Mouse (Mus musculus) lung, postnatal 0 days (tissue): ENCODE measurements at regions not wholly inside any gene's neighbourhood (a gene's known extent, or its start where the extent isn't known, plus 50 kb on each side); places are given as distances from the start of the nearest gene placed in this dataset.
A peak's percentile ranks its signal among the peaks of the same experiment; 100 is the strongest.

ENCODE experiments used
- ATAC-seq: fragments of 200-750 bp; cut with Nextera tagmentation; 2 replicates; pipeline ENCODE4 v1.8.0; 2017; ENCODE audit warnings: moderate library complexity
- DNase-seq: peaks from one replicate; pipeline ENCODE4 v3.0.0-alpha.2; 2016; ENCODE audit warnings: low spot score
- H3K27ac ChIP-seq: fragments of 300-500 bp; sonication (generic); 2 replicates; pipeline ENCODE4 v1.5.1; 2014; ENCODE audit warnings: antibody characterized with exemption, mild to moderate bottlenecking, low read length, mixed read lengths
- H3K27me3 ChIP-seq: fragments of 300-500 bp; sonication (generic); replicated peaks from 2 replicates; pipeline ENCODE4 v1.6.1; 2014; ENCODE audit warnings: low read length, mixed read lengths; ENCODE audit not compliant: insufficient read depth
- H3K36me3 ChIP-seq: fragments of 300-500 bp; sonication (generic); 2 replicates; pipeline ENCODE4 v1.6.1; 2014; ENCODE audit warnings: low read length, mixed read lengths; ENCODE audit not compliant: insufficient read depth
- H3K4me1 ChIP-seq: fragments of 300-500 bp; sonication (generic); 2 replicates; pipeline ENCODE4 v1.6.1; 2014; ENCODE audit warnings: antibody characterized with exemption, low read depth, low read length, mixed read lengths; ENCODE audit not compliant: insufficient read depth
- H3K4me2 ChIP-seq: fragments of 300-500 bp; sonication (generic); replicated peaks from 2 replicates; pipeline ENCODE4 v1.6.1; 2014; ENCODE audit warnings: low read depth, mild to moderate bottlenecking, low read length, moderate library complexity, mixed read lengths
- H3K4me3 ChIP-seq: fragments of 300-500 bp; sonication (generic); 2 replicates; pipeline ENCODE4 v1.5.1; 2014; ENCODE audit warnings: low read depth, low read length
- H3K9ac ChIP-seq: fragments of 300-500 bp; sonication (generic); replicated peaks from 2 replicates; pipeline ENCODE4 v1.6.1; 2014; ENCODE audit warnings: low read depth, mild to moderate bottlenecking
- H3K9me3 ChIP-seq: fragments of 300-500 bp; sonication (generic); 2 replicates; pipeline ENCODE4 v1.6.1; 2016; ENCODE audit warnings: low read length, mixed read lengths
- CTCF ChIP-seq: IDR thresholded peaks from 2 replicates; pipeline ENCODE4 v1.5.1; 2016; ENCODE audit warnings: antibody characterized with exemption, mild to moderate bottlenecking
- EP300 ChIP-seq: IDR thresholded peaks from 2 replicates; pipeline ENCODE4 v1.6.1; 2016; ENCODE audit warnings: antibody characterized with exemption, mild to moderate bottlenecking, control low read depth
- WGBS: fragments of 180-500 bp; shearing (Covaris S2); extraction: QIAGEN DNeasy Blood & Tissue Kit; methylation state at CpG from one replicate; pipeline ENCODE4 v1.1.7; 2014; 5-methylcytosine and 5-hydroxymethylcytosine counted together

DNA sequence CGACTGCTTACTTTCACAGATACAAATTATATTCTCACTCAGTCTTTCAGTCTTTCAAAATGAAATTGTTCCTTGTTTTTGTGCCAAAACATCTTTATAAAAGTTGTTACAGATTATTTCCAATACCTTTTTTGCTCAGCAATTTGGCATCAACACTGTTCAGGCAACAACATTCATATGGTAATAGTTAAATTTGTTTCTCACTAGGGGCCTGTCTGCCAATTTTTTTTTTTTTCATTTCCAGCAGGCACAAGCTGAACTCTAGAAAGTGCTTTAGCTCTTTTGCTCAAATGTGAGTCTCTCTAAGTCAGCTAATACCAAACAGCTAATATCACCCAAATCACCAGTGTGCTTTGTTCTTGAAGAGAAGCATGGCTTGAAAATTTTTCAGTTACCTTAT lies 199.4 kb downstream of the Antxr2 start:
- Histone ChIP-seq H3K36me3 (no peaks in the 10 kb centered on the region), H3K27ac (no peak overlapping the region), H3K27me3 (no peaks in the 10 kb centered on the region), H3K9me3 (no peaks in the 10 kb centered on the region), H3K4me1 (0 out of 2 replicates have a peak, but pooled peaks cover 6% of the 10 kb centered on the region), H3K4me3 (no peak overlapping the region), H3K4me2 (no peak overlapping the region), H3K9ac (no peak overlapping the region)
- WGBS: 85% methylated on average over 1 of the region's 1 CpGs
- DNase-seq: no peak
- no peak for TF ChIP-seq CTCF
- TF ChIP-seq EP300: no peak
- no peak for ATAC-seq

GRCm38 (mm10) chr5:97817485-97817884 lies 213.4 kb downstream of the Antxr2 start:
- Histone ChIP-seq H3K27ac (no peak overlapping the region), H3K4me2 (no peak overlapping the region), H3K27me3 (no peaks in the 10 kb centered on the region), H3K36me3 (no peaks in the 10 kb centered on the region), H3K4me3 (no peak overlapping the region), H3K9ac (no peak overlapping the region), H3K9me3 (no peaks in the 10 kb centered on the region), H3K4me1 (no peaks in the 10 kb centered on the region)
- 45% methylated on average over 3 of the region's 3 CpGs for WGBS
- DNase-seq (no peak), ATAC-seq (no peak)
- TF ChIP-seq EP300: no peak

DNA sequence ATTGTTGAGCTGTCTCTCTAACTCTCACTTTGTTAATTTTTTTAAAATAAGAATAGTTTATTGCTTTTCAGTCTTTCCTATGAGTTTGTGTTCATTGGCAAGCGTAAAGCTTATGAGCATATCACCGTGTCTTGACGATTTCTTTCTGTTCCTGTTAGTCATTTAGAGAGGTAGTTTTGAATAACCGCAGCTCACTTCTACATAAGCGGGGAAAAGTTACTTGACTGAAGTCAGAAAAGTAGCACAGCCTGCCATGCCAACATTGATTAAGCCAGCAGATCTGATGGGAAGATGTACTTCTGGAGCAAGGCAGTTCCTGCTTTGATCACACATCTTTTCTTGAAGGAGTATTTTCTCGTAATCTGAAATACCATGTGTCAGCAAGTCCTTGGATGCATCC lies 215.5 kb downstream of the Antxr2 start:
- DNase-seq (no peak), ATAC-seq (no peak)
- H3K9ac ChIP-seq: no peak overlapping the region
- H3K27me3 ChIP-seq: no peaks in the 10 kb centered on the region
- H3K4me3 ChIP-seq: no peak overlapping the region
- no peak overlapping the region for H3K4me2 ChIP-seq
- no peaks in the 10 kb centered on the region for H3K36me3 ChIP-seq
- no peaks in the 10 kb centered on the region for H3K4me1 ChIP-seq
- WGBS: 93% methylated on average over 6 of the region's 6 CpGs
- no peak overlapping the region for H3K27ac ChIP-seq
- no peak for TF ChIP-seq EP300
- TF ChIP-seq CTCF: no peak
- no peaks in the 10 kb centered on the region for H3K9me3 ChIP-seq

- WGBS: 91% methylated on average over 2 of the region's 2 CpGs
- ATAC-seq (no peak), DNase-seq (no peak)
- H3K27ac ChIP-seq: no peak overlapping the region
- H3K9me3 ChIP-seq: no peaks in the 10 kb centered on the region
- TF ChIP-seq CTCF (no peak), EP300 (no peak)
- no peak overlapping the region for H3K4me2 ChIP-seq
- H3K27me3 ChIP-seq: no peaks in the 10 kb centered on the region
- no peaks in the 10 kb centered on the region for H3K36me3 ChIP-seq
- no peaks in the 10 kb centered on the region for H3K4me1 ChIP-seq
- no peak overlapping the region for H3K9ac ChIP-seq
- no peak overlapping the region for H3K4me3 ChIP-seq
These were observed 216.1 kb downstream of the Antxr2 start for GRCm38 (mm10) chr5:97814700-97815099.

- Histone ChIP-seq H3K4me2 (no peak overlapping the region), H3K36me3 (no peaks in the 10 kb centered on the region), H3K27ac (no peak overlapping the region), H3K27me3 (no peaks in the 10 kb centered on the region), H3K4me1 (no peaks in the 10 kb centered on the region), H3K9me3 (no peaks in the 10 kb centered on the region), H3K4me3 (no peak overlapping the region), H3K9ac (no peak overlapping the region)
- DNase-seq: no peak
- WGBS: 75% methylated on average over 1 of the region's 1 CpGs
- no peak for ATAC-seq
- no peak for TF ChIP-seq EP300
- TF ChIP-seq CTCF: no peak
These were observed 218.1 kb downstream of the Antxr2 start for GRCm38 (mm10) chr5:97812611-97813350.

DNA sequence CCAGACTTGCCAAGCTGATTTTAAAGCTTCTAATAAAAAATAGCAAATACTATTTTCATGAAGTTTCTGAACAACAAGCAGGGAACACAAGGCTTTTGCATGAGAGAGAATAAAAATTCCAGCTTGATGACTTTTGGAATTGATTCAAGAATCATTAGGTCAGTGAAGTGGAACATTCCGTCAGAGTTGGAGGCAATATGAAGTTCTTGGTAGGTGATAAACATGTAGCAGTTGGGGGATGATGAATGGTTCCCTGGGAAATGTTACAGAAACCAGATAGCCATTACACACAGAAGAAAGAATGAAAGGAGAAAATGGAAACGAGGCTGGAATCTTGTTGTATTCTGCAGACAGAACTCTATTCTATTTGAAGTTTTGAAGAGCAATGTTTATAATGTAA lies 221.8 kb downstream of the Antxr2 start:
- DNase-seq (peak; percentile 20), ATAC-seq (no peak)
- no peak for TF ChIP-seq CTCF
- TF ChIP-seq EP300: no peak
- Histone ChIP-seq H3K27ac (no peak overlapping the region), H3K27me3 (no peaks in the 10 kb centered on the region), H3K4me2 (no peak overlapping the region), H3K4me3 (no peak overlapping the region), H3K36me3 (no peaks in the 10 kb centered on the region), H3K9me3 (no peaks in the 10 kb centered on the region), H3K4me1 (no peaks in the 10 kb centered on the region), H3K9ac (no peak overlapping the region)
- 33% methylated on average over 2 of the region's 2 CpGs for WGBS

- no peak for DNase-seq
- 83% methylated on average over 1 of the region's 1 CpGs for WGBS
- no peak overlapping the region for H3K9ac ChIP-seq
- no peaks in the 10 kb centered on the region for H3K4me1 ChIP-seq
- H3K36me3 ChIP-seq: no peaks in the 10 kb centered on the region
- TF ChIP-seq EP300: no peak
- no peak for TF ChIP-seq CTCF
- no peak overlapping the region for H3K4me3 ChIP-seq
- no peak overlapping the region for H3K27ac ChIP-seq
- H3K4me2 ChIP-seq: no peak overlapping the region
- no peak for ATAC-seq
- H3K9me3 ChIP-seq: no peaks in the 10 kb centered on the region
- no peaks in the 10 kb centered on the region for H3K27me3 ChIP-seq
These were observed 223.7 kb downstream of the Antxr2 start for GRCm38 (mm10) chr5:97807171-97807570.
